Mouse (Mus musculus) spleen, adult 2 months (tissue): ENCODE data around the gene Patl2. TPM values are rescaled to one million over a fixed set of nuclear protein-coding genes. Genes with fewer than 3 reads are reported as not detected.
A peak's percentile ranks its signal among the peaks of the same experiment; 100 is the strongest.

Source experiments
- DNase-seq, 2 experiments: peaks; one replicate each; pipeline versions ENCODE4 v3.0.0 to v3.0.0-alpha.2; 2012 to 2021; ENCODE audit warnings: low spot score in 2 of 2, low read depth in 1 of 2
- H3K27ac ChIP-seq: fragments of 200-500 bp; 2 replicates; pipeline ENCODE4 v1.5.1; 2012; ENCODE audit warnings: low read length, inconsistent platforms; ENCODE audit not compliant: insufficient read depth
- H3K27me3 ChIP-seq: fragments of 200-500 bp; 2 replicates; pipeline ENCODE4 v1.6.1; 2012; ENCODE audit warnings: mild to moderate bottlenecking, moderate library complexity, low read length, inconsistent platforms; ENCODE audit not compliant: control insufficient read depth, insufficient read depth
- H3K36me3 ChIP-seq: fragments of 200-500 bp; 2 replicates; pipeline ENCODE4 v1.6.1; 2012; ENCODE audit warnings: mild to moderate bottlenecking, low read length, inconsistent platforms; ENCODE audit not compliant: control insufficient read depth, insufficient read depth
- H3K4me1 ChIP-seq: fragments of 200-500 bp; 2 replicates; pipeline ENCODE4 v1.6.1; 2011; ENCODE audit warnings: inconsistent platforms; ENCODE audit not compliant: control insufficient read depth, insufficient read depth, insufficient read length
- H3K4me3 ChIP-seq: fragments of 200-500 bp; 2 replicates; pipeline ENCODE4 v1.5.1; 2011; ENCODE audit warnings: mild to moderate bottlenecking, inconsistent platforms; ENCODE audit not compliant: insufficient read depth, insufficient read length; ENCODE audit errors: extremely low read depth
- CTCF ChIP-seq: fragments of 200-500 bp; IDR thresholded peaks from 2 replicates; pipeline ENCODE4 v1.5.1; 2011; ENCODE audit warnings: mild to moderate bottlenecking, inconsistent platforms; ENCODE audit not compliant: insufficient read depth, insufficient read length, insufficient replicate concordance; ENCODE audit errors: extremely low read depth
- POLR2A ChIP-seq: fragments of 200-500 bp; IDR thresholded peaks from 2 replicates; pipeline ENCODE4 v1.6.1; 2011; ENCODE audit warnings: low read depth, low read length, inconsistent platforms
- WGBS: fragments of 180-500 bp; shearing (Covaris S2); methylation state at CpG from one replicate; pipeline ENCODE4 v1.1.7; 2018; 5-methylcytosine and 5-hydroxymethylcytosine counted together
- polyA plus RNA-seq: library from polyadenylated mRNA; depleted of rRNA; stranded (reverse); fragments of >200 nt; gene quantifications from 2 replicates; pipeline ENCODE4 v1.2.3, GENCODE M21; 2012

Patl2 gene
- polyA plus RNA-seq, 1 experiment = 0.11 TPM

GRCm38 (mm10) chr2:122160680-122161079 is 25.3 kb downstream of the Patl2 start, which contains the start of gene Trim69:
Trim69 (plus strand) TSS chr2:122160700.
- peak; percentile 63 to 80 for DNase-seq
- TF ChIP-seq CTCF = peak; percentile 65; the same call in 1 of the 2 replicates
- no peak for TF ChIP-seq POLR2A
- H3K4me1 ChIP-seq = peaks cover 5% of the 10 kb centered on the region; the same call in 1 of the 2 replicates
- H3K4me3 ChIP-seq = no peak within 1 kb of the TSS
- WGBS = 52% methylated on average over 2 of the region's 2 CpGs
- no peak within 1 kb of the TSS for H3K27ac ChIP-seq
- no peaks in the 10 kb centered on the region for H3K27me3 ChIP-seq
- H3K36me3 ChIP-seq = no peaks in the 10 kb centered on the region

DNA sequence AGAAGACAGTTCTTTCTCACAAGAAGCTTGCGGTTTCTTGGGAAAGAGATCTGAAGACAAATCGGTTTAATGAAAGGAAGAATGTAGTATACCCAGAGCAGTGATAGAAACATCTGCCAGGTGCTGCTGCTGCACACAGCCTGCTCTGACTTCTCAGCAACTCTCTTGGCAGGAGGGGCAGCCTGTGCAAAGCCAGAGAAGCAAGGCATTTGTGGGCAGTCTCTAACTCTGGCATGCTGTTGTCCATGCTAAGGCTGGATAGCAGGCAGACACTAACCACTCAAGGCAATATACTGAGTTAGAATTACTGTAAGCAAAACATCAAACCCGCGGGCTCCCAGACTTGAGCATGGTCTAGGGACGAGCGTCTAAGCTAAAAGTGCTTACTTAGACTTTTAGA is 26.3 kb downstream of the Patl2 start:
- TF ChIP-seq POLR2A (no peak), CTCF (no peak)
- 75% methylated on average over 6 of the region's 6 CpGs for WGBS
- H3K27ac ChIP-seq = no peak overlapping the region
- DNase-seq = no peak
- peaks cover 5% of the 10 kb centered on the region for H3K36me3 ChIP-seq
- H3K27me3 ChIP-seq = no peaks in the 10 kb centered on the region
- H3K4me1 ChIP-seq = peaks cover 11% of the 10 kb centered on the region; the same call in 1 of the 2 replicates
- H3K4me3 ChIP-seq = no peak overlapping the region

GRCm38 (mm10) chr2:122158362-122158802 is 27.6 kb downstream of the Patl2 start:
- WGBS = 83% methylated on average over 6 of the region's 6 CpGs
- Histone ChIP-seq H3K27me3 (no peaks in the 10 kb centered on the region), H3K4me1 (peaks cover 8% of the 10 kb centered on the region; the same call in 1 of the 2 replicates), H3K27ac (no peak overlapping the region), H3K4me3 (no peak overlapping the region), H3K36me3 (peaks cover 11% of the 10 kb centered on the region)
- DNase-seq = no peak
- TF ChIP-seq CTCF = no peak
- no peak for TF ChIP-seq POLR2A

GRCm38 (mm10) chr2:122157561-122157960 is 28.4 kb downstream of the Patl2 start:
- no peak overlapping the region for H3K27ac ChIP-seq
- H3K27me3 ChIP-seq = no peaks in the 10 kb centered on the region
- no peak for DNase-seq
- peaks cover 17% of the 10 kb centered on the region for H3K36me3 ChIP-seq
- peaks cover 11% of the 10 kb centered on the region; the same call in 1 of the 2 replicates for H3K4me1 ChIP-seq
- no peak overlapping the region for H3K4me3 ChIP-seq
- TF ChIP-seq POLR2A (no peak), CTCF (no peak)

DNA sequence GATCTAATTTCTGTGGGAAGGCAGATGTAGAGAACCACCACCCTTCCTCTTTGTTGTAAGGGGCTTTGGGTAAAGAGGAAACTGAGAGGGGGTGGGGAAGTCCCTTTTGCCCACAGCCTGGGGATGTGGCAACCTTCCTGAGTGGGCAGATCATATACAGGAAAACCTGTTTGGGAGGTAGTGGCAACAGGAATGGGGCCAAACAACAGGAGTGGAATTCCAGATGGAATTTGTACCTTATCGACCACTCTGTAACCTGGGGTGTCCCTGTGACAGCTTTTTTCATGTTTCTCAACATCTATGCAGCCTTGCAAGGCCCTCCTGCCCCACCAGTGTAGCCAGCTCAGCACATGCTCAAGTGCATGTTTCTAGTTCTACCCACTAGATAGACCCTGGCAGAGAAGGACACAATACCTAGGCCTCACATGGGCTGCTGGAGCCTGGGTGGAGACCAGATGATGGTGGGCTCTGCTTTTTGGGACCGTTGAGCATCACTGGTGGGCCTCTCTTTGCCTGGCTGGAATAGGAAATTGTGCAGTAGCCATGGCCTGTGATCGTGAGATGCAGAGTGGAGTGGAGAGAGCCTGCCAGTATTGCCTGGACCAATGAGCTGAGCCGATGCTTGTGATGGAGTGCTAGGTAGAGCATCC is 29.8 kb downstream of the Patl2 start:
- H3K27ac ChIP-seq = peak overlapping the region; percentile 23; the same call in 1 of the 2 replicates
- no peak overlapping the region for H3K4me3 ChIP-seq
- DNase-seq = no peak
- H3K36me3 ChIP-seq = peaks cover 29% of the 10 kb centered on the region
- no peaks in the 10 kb centered on the region for H3K27me3 ChIP-seq
- WGBS = 69% methylated on average over 4 of the region's 4 CpGs
- no peak for TF ChIP-seq POLR2A
- TF ChIP-seq CTCF = no peak
- peaks cover 16% of the 10 kb centered on the region; the same call in 1 of the 2 replicates for H3K4me1 ChIP-seq

DNA sequence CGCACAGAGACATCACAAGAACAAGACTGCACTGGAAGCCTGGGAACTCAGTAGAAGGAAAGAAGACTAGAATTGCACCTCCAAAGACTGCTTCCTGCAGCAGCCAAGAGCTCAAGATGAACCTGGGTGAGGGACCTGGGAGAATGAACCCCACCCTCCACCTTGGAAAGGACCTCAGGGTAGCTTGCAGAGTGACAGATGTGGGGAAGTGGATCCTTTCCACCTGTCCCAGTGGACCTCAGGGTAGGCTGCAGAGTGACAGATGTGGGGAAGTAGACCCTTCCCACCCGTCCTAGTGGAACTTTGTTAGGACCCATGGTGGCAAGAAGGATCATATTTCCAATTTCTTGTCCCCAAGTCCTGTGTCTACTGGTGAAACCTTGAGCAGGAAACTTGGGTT is 30.7 kb downstream of the Patl2 start:
- H3K27ac ChIP-seq = peak overlapping the region; percentile 22
- WGBS = 68% methylated on average over 2 of the region's 2 CpGs
- peaks cover 35% of the 10 kb centered on the region for H3K36me3 ChIP-seq
- TF ChIP-seq CTCF (no peak), POLR2A (no peak)
- no peaks in the 10 kb centered on the region for H3K27me3 ChIP-seq
- DNase-seq = no peak
- no peak overlapping the region for H3K4me3 ChIP-seq
- H3K4me1 ChIP-seq = peaks cover 22% of the 10 kb centered on the region; the same call in 1 of the 2 replicates

- TF ChIP-seq CTCF = no peak
- TF ChIP-seq POLR2A = no peak
- Histone ChIP-seq H3K27ac (no peak overlapping the region), H3K4me1 (peaks cover 22% of the 10 kb centered on the region; the same call in 1 of the 2 replicates), H3K4me3 (no peak overlapping the region), H3K27me3 (no peaks in the 10 kb centered on the region), H3K36me3 (peaks cover 39% of the 10 kb centered on the region)
- WGBS = 94% methylated on average over 2 of the region's 2 CpGs
- no peak for DNase-seq
Observed at GRCm38 (mm10) chr2:122154479-122154878, 31.5 kb downstream of the Patl2 start.
